Comparison of ENCODE assay signal across 15 mouse cellular contexts in genomic region chr13:24511932-24512520, GRCm38 (mm10).
"Had no signal": no experiment of that assay in that cellular context is flagged by ENCODE, and none has a peak within 500 bp of the region (broad histone marks: within the 10 kb centered on the region; RNA-seq: fewer than 3 reads in every experiment).

No protein-coding gene starts in this region.

- H3K4me3 ChIP-seq: limb, embryonic 15.5 days; liver, embryonic 12.5 days; neural tube, embryonic 13.5 days had no signal

- H3K9me3 ChIP-seq: limb, embryonic 15.5 days; liver, embryonic 12.5 days; neural tube, embryonic 13.5 days had no signal

- H3K27ac ChIP-seq: kidney, postnatal 0 days; limb, embryonic 15.5 days; liver, embryonic 12.5 days; neural tube, embryonic 13.5 days; stomach, postnatal 0 days had no signal

- H3K9ac ChIP-seq: limb, embryonic 15.5 days; liver, embryonic 12.5 days; lung, embryonic 14.5 days; neural tube, embryonic 13.5 days had no signal

- H3K4me2 ChIP-seq: limb, embryonic 15.5 days; liver, embryonic 12.5 days; lung, embryonic 14.5 days; neural tube, embryonic 13.5 days had no signal

- ATAC-seq: midbrain, embryonic 16.5 days had no signal

- H3K27me3 ChIP-seq: limb, embryonic 15.5 days; liver, embryonic 12.5 days; neural tube, embryonic 13.5 days had no signal

- DNase-seq: kidney, adult 8-10 months; kidney, postnatal 36 days; layer of hippocampus, adult 9-11 months; layer of hippocampus, postnatal 36 days; lung, embryonic 14.5 days; lung, postnatal 10 days; lung, postnatal 4 days; right cerebral cortex, adult 18-20 months; right cerebral cortex, postnatal 25 days had no signal

- H3K36me3 ChIP-seq: limb, embryonic 15.5 days; liver, embryonic 12.5 days; neural tube, embryonic 13.5 days had no signal

- H3K4me1 ChIP-seq: limb, embryonic 15.5 days; neural tube, embryonic 13.5 days had no signal
